Mouse (Mus musculus) cerebellum, postnatal 14 days (tissue): ENCODE measurements around the gene Meioc.
A peak's percentile ranks its signal among the peaks of the same experiment; 100 is the strongest.

Experiments
- DNase-seq, 2 experiments: peaks; one replicate each; pipeline ENCODE4 v3.0.0; 2021; ENCODE audit warnings: mixed read lengths in 2 of 2

Meioc gene

DNA sequence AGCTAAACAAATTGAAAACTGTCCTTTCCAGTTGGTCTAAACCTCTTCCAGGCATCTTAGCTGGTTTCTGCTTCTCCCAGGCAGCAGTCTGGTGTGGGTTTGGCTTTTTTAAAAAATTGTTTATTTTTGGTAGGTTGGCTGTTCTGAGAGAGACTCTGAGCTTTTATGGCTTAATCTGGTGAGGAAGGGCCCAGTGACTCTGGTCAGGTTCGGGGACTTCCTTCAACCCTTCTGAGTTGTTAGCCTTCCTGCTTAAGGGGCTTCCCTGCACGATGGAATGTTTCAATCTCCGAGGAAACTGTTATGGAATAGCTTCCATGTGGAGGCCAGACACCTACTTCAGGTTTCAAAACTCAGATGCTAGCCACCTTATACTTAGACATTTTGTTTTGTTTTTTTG is at the start of gene Meioc:
Meioc (plus strand) TSS at position 301 of the 400 bp plus-strand sequence.
- DNase-seq, result no peak

DNA sequence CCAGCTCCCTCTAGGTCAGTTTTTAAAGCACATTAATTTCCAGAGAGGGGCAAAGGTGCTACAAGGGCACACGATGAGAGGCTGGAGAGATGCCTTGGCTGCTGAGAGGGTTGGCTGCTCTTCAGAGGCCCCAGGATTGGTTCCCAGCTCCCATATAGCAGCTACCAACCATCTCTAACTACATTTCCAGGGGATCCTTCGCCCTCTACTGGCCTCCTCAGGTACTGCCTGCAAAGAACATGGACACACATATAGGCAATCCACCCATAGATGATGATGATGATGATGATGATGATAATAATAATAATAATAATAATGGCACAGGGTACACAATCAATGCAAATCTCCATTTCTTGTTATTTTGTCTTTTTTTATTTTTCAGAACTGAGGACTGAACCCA is 44.1 kb upstream of the Meioc start:
- no peak for DNase-seq

- DNase-seq, result no peak
Observed at GRCm38 (mm10) chr11:102623876-102624789, 39.4 kb upstream of the Meioc start.

- peak; percentile 72 to 77 for DNase-seq
Observed at GRCm38 (mm10) chr11:102624888-102625407, 38.6 kb upstream of the Meioc start.

GRCm38 (mm10) chr11:102627171-102627931 is 36.2 kb upstream of the Meioc start:
- DNase-seq, result no peak

DNA sequence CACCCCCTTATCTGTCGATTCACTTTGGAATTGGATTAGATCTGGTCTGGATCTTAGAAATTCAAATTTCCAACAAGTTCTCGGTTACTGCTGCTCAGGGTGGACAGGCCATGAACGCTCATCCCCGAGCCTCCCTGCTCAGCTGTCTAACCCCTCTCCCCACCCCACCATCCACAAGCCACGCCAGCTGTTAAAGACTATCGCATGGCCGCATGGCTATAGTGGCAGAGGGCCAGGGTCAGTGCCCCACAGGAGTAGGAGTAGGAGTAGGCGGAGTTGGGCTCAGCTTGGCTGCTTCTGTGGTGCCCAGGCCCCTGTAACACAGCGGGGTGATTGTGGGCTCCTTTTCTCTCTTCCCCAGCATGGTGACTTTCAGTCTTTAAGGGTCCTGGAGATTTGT is 35.0 kb upstream of the Meioc start:
- peak in 1 of 2 experiments; percentile 49 for DNase-seq

DNA sequence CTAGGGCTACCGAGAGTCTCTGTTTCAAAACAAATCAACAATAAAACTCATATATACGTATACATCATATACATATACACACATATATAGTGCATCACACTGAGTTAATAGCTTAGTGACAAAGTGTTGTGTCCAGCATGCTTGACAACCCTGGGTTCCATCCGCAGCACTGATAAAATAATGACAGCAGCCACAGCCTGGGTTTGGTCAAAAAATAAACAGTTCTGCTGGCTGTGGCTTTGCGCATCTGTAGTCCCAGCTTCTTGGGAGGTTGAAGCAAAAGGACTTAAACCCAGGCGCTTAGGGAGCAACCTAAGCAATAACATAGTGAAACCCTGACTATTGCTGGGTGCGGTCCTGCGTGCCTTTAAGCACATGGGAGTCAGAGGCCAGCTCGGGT is 34.1 kb upstream of the Meioc start:
- DNase-seq, result no peak

- no peak for DNase-seq
Observed at GRCm38 (mm10) chr11:102630731-102631130, 32.8 kb upstream of the Meioc start.

DNA sequence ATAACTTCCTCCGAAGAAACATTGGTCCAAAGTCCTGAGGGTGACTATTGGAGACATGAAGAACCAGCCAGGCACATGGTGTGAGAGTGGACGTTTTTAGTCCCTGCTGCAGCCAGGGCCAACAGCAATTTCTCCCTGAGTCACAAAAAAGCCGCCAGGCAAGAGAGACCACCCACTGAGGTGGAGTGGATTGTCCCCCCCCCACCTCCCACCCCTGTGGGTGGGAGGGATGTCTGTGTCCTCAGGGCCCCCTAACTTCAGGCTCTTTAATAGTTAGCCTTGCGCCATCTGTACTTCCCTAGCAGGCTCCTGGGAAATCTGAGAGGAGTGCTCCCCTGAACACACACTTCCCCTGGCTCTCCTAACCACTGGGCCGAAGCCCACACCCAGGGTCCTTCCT is 32.3 kb upstream of the Meioc start:
- no peak for DNase-seq

DNA sequence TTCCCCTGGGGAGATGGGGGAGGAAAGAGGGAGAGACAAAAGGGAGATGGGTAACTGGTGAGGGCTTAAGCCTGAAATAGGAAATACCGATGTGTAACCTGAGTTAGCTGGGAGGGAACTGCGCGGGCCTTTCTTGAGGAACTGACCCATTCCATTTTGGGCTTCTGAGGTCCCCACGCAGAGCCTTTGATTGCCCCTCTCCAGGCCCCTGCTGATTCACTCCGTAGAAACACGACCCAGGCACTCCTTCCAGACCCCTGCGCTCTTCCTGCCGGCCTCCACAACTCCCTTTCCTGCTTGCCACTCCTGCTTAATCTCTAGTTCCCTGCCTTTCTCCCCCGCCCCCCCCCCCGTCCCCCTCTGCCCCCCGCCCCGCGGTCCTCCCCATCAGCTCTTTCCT is 30.8 kb upstream of the Meioc start:
- DNase-seq, result no peak

- DNase-seq, result no peak
Observed at GRCm38 (mm10) chr11:102633379-102633778, 30.1 kb upstream of the Meioc start.

GRCm38 (mm10) chr11:102636887-102637286 is 26.6 kb upstream of the Meioc start:
- peak; percentile 63 for DNase-seq

DNA sequence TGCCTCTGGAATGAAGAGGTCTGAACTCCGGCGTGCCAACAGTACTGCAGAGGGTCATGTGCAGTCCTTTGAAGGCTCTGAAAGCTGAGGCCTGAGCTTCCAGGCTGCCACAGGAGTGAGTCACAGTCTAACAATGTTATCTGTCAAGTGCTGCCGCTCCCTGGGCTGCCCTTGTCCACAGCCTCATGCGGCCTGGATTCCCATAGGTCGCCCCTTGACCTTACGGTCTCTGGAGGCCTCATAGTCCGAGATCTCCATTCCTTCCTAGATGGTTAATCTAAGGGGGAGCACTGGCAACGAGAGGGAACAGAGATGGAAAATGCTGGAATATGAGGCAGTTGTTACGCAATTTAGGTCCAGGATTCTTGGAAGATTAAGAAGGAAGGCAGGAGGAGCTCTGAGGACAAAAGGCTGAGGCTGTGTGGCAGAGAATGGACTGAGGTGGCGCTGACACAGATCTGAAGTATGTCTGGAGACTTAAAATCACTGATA is 19.6 kb upstream of the Meioc start:
- no peak for DNase-seq

GRCm38 (mm10) chr11:102646226-102646625 is 17.3 kb upstream of the Meioc start:
- no peak for DNase-seq

DNA sequence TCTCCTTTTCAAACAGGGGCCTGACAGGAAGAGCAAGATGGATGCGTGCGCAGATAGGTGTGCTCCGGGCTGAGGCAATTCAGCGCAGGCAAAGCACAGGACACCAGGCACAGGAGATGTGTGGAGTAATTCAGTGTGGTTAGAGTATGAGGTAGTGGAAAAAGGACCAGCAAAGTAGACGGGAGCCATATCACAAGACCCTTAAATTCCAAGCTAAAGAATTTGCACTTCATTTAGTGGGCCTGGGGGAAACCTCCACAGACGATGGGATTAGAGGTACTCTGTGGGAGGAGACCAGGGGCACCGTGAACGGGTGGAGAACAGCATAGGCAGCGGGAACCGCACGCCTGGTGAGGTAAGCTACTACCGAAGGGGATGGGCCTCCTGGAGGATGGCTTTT is 15.6 kb upstream of the Meioc start:
- no peak for DNase-seq

GRCm38 (mm10) chr11:102651381-102651780 is 12.1 kb upstream of the Meioc start:
- peak; percentile 86 to 88 for DNase-seq

GRCm38 (mm10) chr11:102652844-102653243 is 10.7 kb upstream of the Meioc start:
- peak in 1 of 2 experiments; percentile 47 for DNase-seq

DNA sequence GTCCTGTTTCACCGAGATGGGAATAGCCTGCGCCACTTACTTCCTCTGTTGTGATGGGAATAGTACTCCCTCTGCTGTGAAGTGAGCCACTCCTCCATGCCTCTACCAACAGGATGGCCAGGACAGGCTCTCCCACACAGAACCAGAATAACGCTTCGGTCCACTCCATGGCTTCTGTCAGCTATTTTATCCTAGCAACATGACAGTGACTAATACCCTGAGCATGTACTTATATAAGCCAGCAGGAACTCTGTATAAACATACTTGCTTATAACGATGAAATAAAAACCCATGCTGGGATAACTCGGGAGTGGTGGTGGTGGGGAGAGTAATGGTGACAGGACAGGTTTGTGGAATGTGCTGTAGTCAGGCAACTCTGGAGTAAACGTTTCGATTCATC is 7.6 kb upstream of the Meioc start:
- DNase-seq, result no peak

GRCm38 (mm10) chr11:102656326-102656926 is 7.1 kb upstream of the Meioc start:
- DNase-seq, result peak; percentile 13 to 20

DNA sequence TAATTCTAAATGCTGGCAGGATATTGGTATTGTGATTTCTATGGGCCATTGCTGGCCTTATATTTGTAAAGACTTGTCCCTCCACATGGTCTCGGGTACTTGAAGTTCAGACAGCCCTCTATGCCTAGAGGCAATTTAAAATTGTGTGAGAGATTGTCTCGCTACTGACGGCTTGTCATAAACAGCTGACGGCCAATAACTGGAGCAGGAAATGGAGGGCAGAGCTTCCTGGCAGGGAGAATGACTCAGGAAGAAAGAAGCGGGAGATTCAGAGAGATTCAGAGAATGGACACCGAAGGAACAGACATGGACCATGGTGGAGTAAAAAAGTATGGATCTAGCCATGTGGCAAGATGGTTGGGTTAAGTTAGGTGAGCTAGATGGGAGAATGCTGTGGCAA is 6.6 kb upstream of the Meioc start:
- DNase-seq, result no peak

- no peak for DNase-seq
Observed at GRCm38 (mm10) chr11:102665151-102665550, 1.6 kb downstream of the Meioc start.

- DNase-seq, result no peak
Observed at GRCm38 (mm10) chr11:102665637-102666435, 2.3 kb downstream of the Meioc start.
